Mouse (Mus musculus): Measurements from ENCODE around the gene Amigo2. TPM values are rescaled to one million over a fixed set of nuclear protein-coding genes. Genes with fewer than 3 reads are reported as not detected.

The Amigo2 gene
- total and polyA plus RNA-seq, 3 experiments: 6.4 to 23.0 (median 19.1) TPM

DNA sequence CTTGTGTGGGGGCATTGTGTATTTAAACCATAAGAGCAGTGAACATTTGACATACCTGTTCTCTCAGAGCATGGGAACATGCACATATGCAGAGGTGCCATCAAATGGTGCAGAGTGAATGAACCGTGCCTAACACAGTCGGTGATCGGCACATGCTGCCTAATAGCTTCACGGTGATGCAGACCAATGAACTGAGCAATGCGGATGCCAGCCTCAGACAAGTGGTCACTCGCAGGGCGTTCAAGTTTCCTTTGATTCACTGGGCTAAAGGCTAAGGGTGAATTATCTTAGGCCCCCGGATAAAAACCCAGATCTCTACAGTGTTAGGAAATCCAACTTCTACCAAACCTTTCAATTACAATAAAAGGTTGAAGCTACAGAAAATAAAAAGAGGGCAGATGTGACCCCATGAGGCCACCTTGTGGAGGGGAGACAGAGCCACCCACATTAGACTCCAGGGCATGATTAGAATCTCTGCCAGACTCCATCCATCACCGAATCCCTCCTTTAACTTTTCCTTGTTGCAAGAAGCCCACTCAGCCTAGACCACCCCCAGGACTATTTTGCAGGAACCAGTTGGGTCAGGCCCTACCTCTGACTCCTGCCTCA, 31.4 kb upstream of the Amigo2 start:
- Histone ChIP-seq H3K4me3 (replicated peaks in 1 of 3; ENCODE audit: low read depth in 2 of 3, low read length in 2 of 3, poor library complexity in 1 of 3) (no peak overlapping the region), H3K4me2 (ENCODE audit: insufficient read depth, low read depth, poor library complexity, severe bottlenecking) (no peak overlapping the region), H3K9ac (ENCODE audit: insufficient read depth, low read depth) (no peak overlapping the region), H3K27ac (ENCODE audit: insufficient read depth, low read depth) (no peak overlapping the region), H3K4me1 (ENCODE audit: control insufficient read depth in 1 of 2, insufficient read depth in 2 of 2) (peaks cover 12 to 58% of the 10 kb centered on the region in 2 experiments), H3K9me3 (replicated peaks; ENCODE audit: low read length) (no peaks in the 10 kb centered on the region), H3K27me3 (replicated peaks) (no peaks in the 10 kb centered on the region), H3K79me2 (replicated peaks; ENCODE audit: control insufficient read depth, extremely low read depth, insufficient read depth, poor library complexity, severe bottlenecking) (no peaks in the 10 kb centered on the region), H3K36me3 (replicated peaks in 1 of 2; ENCODE audit: control insufficient read depth in 1 of 2, insufficient read depth in 1 of 2, low read length in 1 of 2) (peaks cover 4 to 16% of the 10 kb centered on the region in 2 experiments)
- in situ Hi-C loops (cut with MboI; ENCODE audit: low pct_ligation_motif_present, low pct_unique_long_range_greater_than_20kb, low sequenced_read_pairs): no loop called here
- TF ChIP-seq SMC3 (IDR thresholded peaks at IDR 0.05; ENCODE audit: low read depth, low read length): peak; percentile 54
- TF ChIP-seq CTCF (conservative IDR thresholded peaks at IDR 0.05 in 1 of 2, IDR thresholded peaks at IDR 0.05 in 1 of 2; ENCODE audit: low read depth in 2 of 2, low read length in 2 of 2): peak in 1 of 2 experiments; percentile 58; a peak in 2 of 4 replicates
- peak; percentile 44 for TF ChIP-seq RAD21 (IDR thresholded peaks at IDR 0.05; ENCODE audit: low read depth, low read length)
- no peak for TF ChIP-seq BHLHE40 (IDR thresholded peaks at IDR 0.05; ENCODE audit: low read depth, low read length)
- TF ChIP-seq ZNF384 (IDR thresholded peaks at IDR 0.05; ENCODE audit: low read depth, low read length): no peak
- dilution Hi-C loops (cut with MboI; ENCODE audit: extremely low pct_ligation_motif_present, extremely low pct_unique_long_range_greater_than_20kb, low sequenced_read_pairs): no loop called here
- no peak for DNase-seq (ENCODE audit: extremely low read depth)

DNA sequence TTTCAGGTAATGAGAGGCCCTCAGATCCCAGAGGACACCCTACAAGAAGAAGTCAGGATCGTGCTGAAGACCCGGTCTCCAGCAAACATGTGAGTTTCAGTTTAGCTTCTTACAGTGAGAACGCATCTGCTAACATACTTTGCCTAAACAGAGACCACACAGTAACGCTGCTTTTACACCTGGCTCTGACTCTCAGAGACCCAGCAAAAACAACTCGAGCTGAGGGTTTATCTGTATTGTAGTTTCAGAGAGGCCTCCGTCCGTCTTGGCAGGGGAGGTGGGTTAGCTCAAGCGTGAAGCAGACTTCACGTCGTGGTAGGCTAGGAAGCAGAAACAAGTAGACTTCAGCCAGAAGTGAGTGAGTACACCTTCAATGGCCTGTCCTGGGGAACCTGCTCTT, 30.2 kb upstream of the Amigo2 start:
- no peak for TF ChIP-seq RAD21 (IDR thresholded peaks at IDR 0.05; ENCODE audit: low read depth, low read length)
- peak; percentile 44; the same call in 1 of the 2 replicates for TF ChIP-seq E2F4 (IDR thresholded peaks at IDR 0.05; ENCODE audit: insufficient replicate concordance, low read depth, low read length)
- TF ChIP-seq SMC3 (IDR thresholded peaks at IDR 0.05; ENCODE audit: low read depth, low read length): peak; percentile 28; the same call in 1 of the 2 replicates
- peak; percentile 75; the same call in 1 of the 2 replicates for TF ChIP-seq SIN3A (IDR thresholded peaks at IDR 0.05; ENCODE audit: low read length)
- TF ChIP-seq TCF12 (IDR thresholded peaks at IDR 0.05; ENCODE audit: low read depth, low read length): peak; percentile 78
- peak; percentile 39; the same call in 1 of the 2 replicates for TF ChIP-seq MEF2A (IDR thresholded peaks at IDR 0.05; ENCODE audit: borderline replicate concordance, low read depth, low read length)
- TF ChIP-seq TBP (conservative IDR thresholded peaks at IDR 0.05; ENCODE audit: low read depth, low read length): peak; percentile 56
- no peak for TF ChIP-seq HCFC1 (IDR thresholded peaks at IDR 0.05; ENCODE audit: low read depth, low read length)
- 0 out of 2 replicates have a peak, but pooled peaks have one; percentile 52 for TF ChIP-seq UBTF (IDR thresholded peaks at IDR 0.05; ENCODE audit: low read depth, low read length)
- TF ChIP-seq EP300 (IDR thresholded peaks at IDR 0.05; ENCODE audit: low read length): peak; percentile 81
- peak; percentile 27; the same call in 1 of the 2 replicates for TF ChIP-seq POLR2A (IDR thresholded peaks at IDR 0.05; ENCODE audit: low read depth, low read length)
- no peak for TF ChIP-seq CTCF (conservative IDR thresholded peaks at IDR 0.05 in 1 of 2, IDR thresholded peaks at IDR 0.05 in 1 of 2; ENCODE audit: low read depth in 2 of 2, low read length in 2 of 2)
- no peak for TF ChIP-seq MAFK (IDR thresholded peaks at IDR 0.05; ENCODE audit: insufficient replicate concordance, low read length)
- no peak for TF ChIP-seq MAX (IDR thresholded peaks at IDR 0.05; ENCODE audit: low read length)
- no peak for TF ChIP-seq NRF1 (IDR thresholded peaks at IDR 0.05; ENCODE audit: low read depth, low read length)
- TF ChIP-seq MYC (IDR thresholded peaks at IDR 0.05; ENCODE audit: low read depth, low read length): peak; percentile 67
- no peak for TF ChIP-seq JUN (IDR thresholded peaks at IDR 0.05; ENCODE audit: insufficient read depth, low read depth, low read length)
- no peak for TF ChIP-seq ELF1 (IDR thresholded peaks at IDR 0.05; ENCODE audit: low read depth, low read length)
- TF ChIP-seq BHLHE40 (IDR thresholded peaks at IDR 0.05; ENCODE audit: low read depth, low read length): peak; percentile 79
- peak; percentile 57 for TF ChIP-seq ETS1 (conservative IDR thresholded peaks at IDR 0.05; ENCODE audit: low read depth, low read length)
- TF ChIP-seq CHD1 (IDR thresholded peaks at IDR 0.05; ENCODE audit: low read depth, low read length): no peak
- no peak for TF ChIP-seq JUND (conservative IDR thresholded peaks at IDR 0.05; ENCODE audit: low read depth, low read length)
- TF ChIP-seq ZC3H11A (IDR thresholded peaks at IDR 0.05; ENCODE audit: low read depth, low read length): no peak
- no peak for TF ChIP-seq CHD2 (IDR thresholded peaks at IDR 0.05; ENCODE audit: low read length)
- TF ChIP-seq MXI1 (IDR thresholded peaks at IDR 0.05; ENCODE audit: low read depth, low read length): peak; percentile 47; the same call in 1 of the 2 replicates
- TF ChIP-seq IRF4 (IDR thresholded peaks at IDR 0.05; ENCODE audit: low read depth, low read length): no peak; the same call in 1 of the 2 replicates
- Histone ChIP-seq H3K27ac (ENCODE audit: insufficient read depth, low read depth) (peak overlapping the region; percentile 67), H3K4me1 (ENCODE audit: control insufficient read depth in 1 of 2, insufficient read depth in 2 of 2) (peaks cover 14 to 63% of the 10 kb centered on the region in 2 experiments), H3K79me2 (replicated peaks; ENCODE audit: control insufficient read depth, extremely low read depth, insufficient read depth, poor library complexity, severe bottlenecking) (no peaks in the 10 kb centered on the region), H3K36me3 (replicated peaks in 1 of 2; ENCODE audit: control insufficient read depth in 1 of 2, insufficient read depth in 1 of 2, low read length in 1 of 2) (peaks cover 4 to 14% of the 10 kb centered on the region in 2 experiments), H3K27me3 (replicated peaks) (no peaks in the 10 kb centered on the region), H3K9me3 (replicated peaks; ENCODE audit: low read length) (no peaks in the 10 kb centered on the region), H3K9ac (ENCODE audit: insufficient read depth, low read depth) (peak overlapping the region; percentile 52), H3K4me2 (ENCODE audit: insufficient read depth, low read depth, poor library complexity, severe bottlenecking) (peak overlapping the region; percentile 64), H3K4me3 (replicated peaks in 1 of 3; ENCODE audit: low read depth in 2 of 3, low read length in 2 of 3, poor library complexity in 1 of 3) (peak overlapping the region in 2 of 3 experiments; percentile 4 to 12)
- in situ Hi-C loops (cut with MboI; ENCODE audit: low pct_ligation_motif_present, low pct_unique_long_range_greater_than_20kb, low sequenced_read_pairs) (no loop called here), dilution Hi-C loops (cut with MboI; ENCODE audit: extremely low pct_ligation_motif_present, extremely low pct_unique_long_range_greater_than_20kb, low sequenced_read_pairs) (no loop called here)
- peak; percentile 83 for DNase-seq (ENCODE audit: extremely low read depth)
